Mouse (Mus musculus) limb, embryonic 14.5 days (tissue): ENCODE data around the gene Bag3. TPM values are rescaled to one million over a fixed set of nuclear protein-coding genes. Genes with fewer than 3 reads are reported as not detected.

Experiments
- ATAC-seq: fragments of 200-750 bp; cut with Nextera tagmentation; 2 replicates; pipeline ENCODE4 v1.8.0; 2017; ENCODE audit warnings: low read depth, moderate number of reproducible peaks, moderate TSS enrichment; ENCODE audit not compliant: low FRiP score
- DNase-seq: peaks from one replicate; pipeline ENCODE4 v3.0.0-alpha.2; 2015; ENCODE audit warnings: low spot score
- H3K27ac ChIP-seq: fragments of 300-500 bp; sonication (generic); replicated peaks from 2 replicates; pipeline ENCODE4 v1.5.1; 2014; ENCODE audit warnings: low read depth, mild to moderate bottlenecking, low read length, moderate library complexity, mixed read lengths
- H3K27me3 ChIP-seq: fragments of 300-500 bp; sonication (generic); 2 replicates; pipeline ENCODE4 v1.6.1; 2014; ENCODE audit warnings: low read length, mixed read lengths; ENCODE audit not compliant: control insufficient read depth, insufficient read depth
- H3K36me3 ChIP-seq: fragments of 300-500 bp; sonication (generic); 2 replicates; pipeline ENCODE4 v1.6.1; 2014; ENCODE audit warnings: mild to moderate bottlenecking, low read length, moderate library complexity, mixed read lengths; ENCODE audit not compliant: control insufficient read depth, insufficient read depth
- H3K4me1 ChIP-seq: fragments of 300-500 bp; sonication (generic); 2 replicates; pipeline ENCODE4 v1.6.1; 2014; ENCODE audit warnings: antibody characterized with exemption, low read length, mixed read lengths; ENCODE audit not compliant: control insufficient read depth, insufficient read depth
- H3K4me2 ChIP-seq: fragments of 300-500 bp; sonication (generic); replicated peaks from 2 replicates; pipeline ENCODE4 v1.6.1; 2014; ENCODE audit warnings: low read depth, mild to moderate bottlenecking, low read length, moderate library complexity; ENCODE audit not compliant: severe bottlenecking
- H3K4me3 ChIP-seq: fragments of 300-500 bp; sonication (generic); replicated peaks from 2 replicates; pipeline ENCODE4 v1.5.1; 2014; ENCODE audit warnings: low read length
- H3K9ac ChIP-seq: fragments of 300-500 bp; sonication (generic); 2 replicates; pipeline ENCODE4 v1.6.1; 2014; ENCODE audit warnings: mild to moderate bottlenecking, low read depth, low read length, moderate library complexity; ENCODE audit not compliant: severe bottlenecking
- H3K9me3 ChIP-seq: fragments of 300-500 bp; sonication (generic); 2 replicates; pipeline ENCODE4 v1.6.1; 2016; ENCODE audit warnings: low read length; ENCODE audit not compliant: control insufficient read depth
- POLR2A ChIP-seq: fragments of 200-500 bp; IDR thresholded peaks from 2 replicates; pipeline ENCODE4 v1.8.0; 2012; ENCODE audit warnings: inconsistent platforms, mild to moderate bottlenecking, moderate library complexity, borderline replicate concordance; ENCODE audit not compliant: insufficient read depth, insufficient read length; ENCODE audit errors: extremely low read depth
- WGBS: fragments of 180-500 bp; shearing (Covaris S2); extraction: QIAGEN DNeasy Blood & Tissue Kit; methylation state at CpG from one replicate; pipeline ENCODE4 v1.1.7; 2014; 5-methylcytosine and 5-hydroxymethylcytosine counted together
- polyA plus RNA-seq, 2 experiments: library from polyadenylated mRNA; depleted of rRNA in 1 of 2; stranded (reverse) in 1 of 2; unstranded in 1 of 2; fragments of >200 nt; fragmentation: Nextera tagmentation in 1 of 2; extraction: Ambion mirVana in 1 of 2; gene quantifications; 2 replicates each; pipeline versions ENCODE4 v1.2.1 to v1.2.3; 2012 to 2014

The Bag3 gene
- polyA plus RNA-seq, 2 experiments, result 18.0 to 22.2 TPM

GRCm38 (mm10) chr7:128529574-128530051 is 6.2 kb downstream of the Bag3 start:
- peak overlapping the region; percentile 9 for H3K4me2 ChIP-seq
- ATAC-seq, result no peak
- no peak overlapping the region; the same call in 1 of the 2 replicates for H3K27ac ChIP-seq
- H3K27me3 ChIP-seq, result no peaks in the 10 kb centered on the region
- H3K36me3 ChIP-seq, result no peaks in the 10 kb centered on the region
- no peak for TF ChIP-seq POLR2A
- WGBS, result 24% methylated on average over 14 of the region's 14 CpGs
- peak overlapping the region; percentile 8; the same call in 1 of the 2 replicates for H3K9ac ChIP-seq
- no peak for DNase-seq
- peaks cover 39% of the 10 kb centered on the region for H3K4me1 ChIP-seq
- H3K4me3 ChIP-seq, result no peak overlapping the region
- no peaks in the 10 kb centered on the region for H3K9me3 ChIP-seq

- H3K4me1 ChIP-seq, result peaks cover 50% of the 10 kb centered on the region
Observed at GRCm38 (mm10) chr7:128531031-128531430, 7.6 kb downstream of the Bag3 start.

GRCm38 (mm10) chr7:128531929-128532328 is 8.5 kb downstream of the Bag3 start:
- WGBS, result 69% methylated on average over 6 of the region's 6 CpGs
- H3K27ac ChIP-seq, result no peak overlapping the region
- no peak for TF ChIP-seq POLR2A
- ATAC-seq (no peak), DNase-seq (no peak)
- H3K4me2 ChIP-seq, result no peak overlapping the region
- peaks cover 50% of the 10 kb centered on the region for H3K4me1 ChIP-seq
- no peaks in the 10 kb centered on the region for H3K36me3 ChIP-seq
- no peak overlapping the region for H3K9ac ChIP-seq
- H3K4me3 ChIP-seq, result no peak overlapping the region
- H3K9me3 ChIP-seq, result no peaks in the 10 kb centered on the region
- no peaks in the 10 kb centered on the region for H3K27me3 ChIP-seq

More at GRCm38 (mm10) chr7:128531031-128531430, 7.6 kb downstream of the Bag3 start:
- no peak for ATAC-seq
- DNase-seq, result no peak
- Histone ChIP-seq H3K9ac (no peak overlapping the region), H3K27me3 (no peaks in the 10 kb centered on the region), H3K36me3 (no peaks in the 10 kb centered on the region), H3K4me3 (no peak overlapping the region), H3K9me3 (no peaks in the 10 kb centered on the region), H3K4me2 (no peak overlapping the region), H3K27ac (no peak overlapping the region)
- 31% methylated on average over 11 of the region's 11 CpGs for whole genome bisulfite sequencing
- TF ChIP-seq POLR2A, result no peak

GRCm38 (mm10) chr7:128532441-128533166 is 9.2 kb downstream of the Bag3 start:
- ATAC-seq (no peak), DNase-seq (no peak)
- Histone ChIP-seq H3K4me2 (no peak overlapping the region), H3K9me3 (no peaks in the 10 kb centered on the region), H3K9ac (no peak overlapping the region), H3K27ac (no peak overlapping the region), H3K27me3 (no peaks in the 10 kb centered on the region), H3K36me3 (no peaks in the 10 kb centered on the region), H3K4me1 (peaks cover 50% of the 10 kb centered on the region), H3K4me3 (no peak overlapping the region)
- WGBS, result 94% methylated on average over 6 of the region's 6 CpGs
- no peak for TF ChIP-seq POLR2A

GRCm38 (mm10) chr7:128534984-128535491 is 11.6 kb downstream of the Bag3 start:
- peak; percentile 50 for DNase-seq
- peak overlapping the region; percentile 49; the same call in 1 of the 2 replicates for H3K27ac ChIP-seq
- H3K4me2 ChIP-seq, result no peak overlapping the region
- 68% methylated on average over 5 of the region's 5 CpGs for WGBS
- no peak for ATAC-seq
- H3K9me3 ChIP-seq, result no peaks in the 10 kb centered on the region
- 0 out of 2 replicates have a peak, but pooled peaks cover 1% of the 10 kb centered on the region for H3K36me3 ChIP-seq
- no peak overlapping the region for H3K9ac ChIP-seq
- no peaks in the 10 kb centered on the region for H3K27me3 ChIP-seq
- peaks cover 51% of the 10 kb centered on the region for H3K4me1 ChIP-seq
- H3K4me3 ChIP-seq, result no peak overlapping the region
- no peak for TF ChIP-seq POLR2A
